Mouse (Mus musculus): ENCODE measurements around the gene Setd1a.
A peak's percentile ranks its signal among the peaks of the same experiment; 100 is the strongest.

The Setd1a gene

DNA sequence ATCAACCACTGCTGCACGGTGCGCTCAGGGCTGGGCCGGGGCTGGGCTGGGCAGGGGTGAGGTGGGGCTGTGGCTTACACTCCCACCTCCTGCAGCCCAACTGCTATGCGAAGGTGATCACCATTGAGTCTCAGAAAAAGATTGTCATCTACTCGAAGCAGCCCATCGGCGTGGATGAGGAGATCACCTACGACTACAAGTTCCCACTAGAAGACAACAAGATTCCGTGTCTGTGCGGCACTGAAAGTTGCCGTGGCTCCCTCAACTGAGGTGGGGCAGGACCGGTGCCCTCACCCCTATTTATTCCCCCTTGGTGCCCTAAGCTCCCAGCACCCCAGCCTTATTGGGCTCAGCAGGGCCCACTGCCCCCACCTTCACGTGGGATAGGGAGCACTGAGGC lies 22.7 kb downstream of the Setd1a start:
- DNase-seq (ENCODE audit: extremely low spot score, low read depth, low spot score): no peak

DNA sequence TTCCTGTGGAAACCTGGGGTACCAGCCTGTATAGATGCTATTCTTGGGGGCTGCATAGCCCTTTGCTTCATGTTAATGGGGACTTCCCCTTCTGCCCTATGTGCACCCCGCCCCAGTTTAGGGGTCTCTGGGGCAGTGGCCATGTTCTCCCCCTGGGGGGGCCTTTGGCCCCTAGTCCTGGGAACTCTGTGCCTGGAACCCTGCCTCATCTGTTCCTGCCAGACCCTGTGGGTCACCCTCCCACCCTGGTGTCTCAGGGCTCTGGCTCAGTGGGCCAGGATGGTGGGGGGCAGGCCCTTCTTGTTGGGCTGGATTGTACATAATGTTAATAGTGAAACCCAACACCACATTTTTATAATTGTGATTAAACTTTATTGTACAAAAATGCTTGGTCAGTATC lies 23.3 kb downstream of the Setd1a start:
- no peak for DNase-seq (ENCODE audit: extremely low spot score, low read depth, low spot score)

DNA sequence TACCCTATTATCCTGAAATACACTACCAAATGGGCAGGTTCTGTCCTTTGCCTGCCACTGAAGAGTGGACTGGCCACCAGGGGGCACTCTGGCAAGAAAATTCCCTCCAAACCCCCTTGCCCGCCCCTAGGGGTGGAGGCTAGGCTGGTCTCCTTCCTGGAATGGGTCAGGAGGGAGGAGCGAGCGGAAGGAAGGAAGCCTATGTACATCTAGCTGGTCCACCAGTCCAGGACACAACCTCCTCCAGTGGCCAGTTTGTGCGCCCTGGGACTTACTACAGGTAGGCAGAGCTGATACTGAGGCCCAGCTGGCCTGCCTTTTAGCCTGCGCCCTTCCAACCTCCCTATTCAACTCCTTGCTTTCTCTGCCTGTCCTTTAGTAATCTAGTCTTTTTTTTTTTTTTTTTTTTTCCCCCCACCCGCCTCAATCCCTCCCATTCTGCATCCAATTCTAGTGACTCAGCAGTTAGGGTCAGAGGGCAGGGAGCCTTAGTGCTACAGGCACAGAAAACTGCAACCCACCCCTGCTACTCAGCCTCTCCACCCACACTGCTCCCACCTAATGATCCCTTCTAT lies 24.1 kb downstream of the Setd1a start, which contains the start of gene Hsd3b7:
TSS of gene Hsd3b7 (plus strand) at position 170 of the 575 bp plus-strand sequence.
- DNase-seq (ENCODE audit: extremely low spot score, low read depth, low spot score): peak; percentile 70

DNA sequence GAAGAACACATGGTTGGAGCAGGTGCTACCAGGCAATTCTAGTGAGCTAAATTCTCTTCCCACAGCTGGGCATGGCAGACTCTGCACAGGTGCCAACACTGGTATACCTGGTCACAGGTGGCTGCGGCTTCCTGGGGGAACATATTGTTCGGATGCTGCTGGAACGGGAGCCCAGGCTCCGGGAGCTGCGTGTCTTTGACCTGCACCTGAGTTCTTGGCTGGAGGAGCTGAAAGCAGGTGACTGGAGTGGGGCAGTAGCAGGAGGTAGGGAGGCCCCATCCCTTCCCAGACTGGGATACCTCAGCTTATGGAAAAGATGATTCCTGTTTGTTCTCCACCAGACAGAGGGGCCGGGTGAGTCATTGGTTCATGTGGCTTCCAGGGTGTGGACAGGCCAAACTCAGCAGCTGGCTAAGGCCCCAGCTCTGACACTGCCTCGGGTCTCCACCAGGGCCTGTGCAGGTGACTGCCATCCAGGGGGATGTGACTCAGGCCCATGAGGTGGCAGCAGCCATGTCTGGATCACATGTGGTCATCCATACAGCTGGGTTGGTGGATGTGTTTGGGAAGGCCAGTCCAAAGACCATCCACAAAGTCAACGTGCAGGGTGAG lies 24.6 kb downstream of the Setd1a start:
- no peak for DNase-seq (ENCODE audit: extremely low spot score, low read depth, low spot score)

DNA sequence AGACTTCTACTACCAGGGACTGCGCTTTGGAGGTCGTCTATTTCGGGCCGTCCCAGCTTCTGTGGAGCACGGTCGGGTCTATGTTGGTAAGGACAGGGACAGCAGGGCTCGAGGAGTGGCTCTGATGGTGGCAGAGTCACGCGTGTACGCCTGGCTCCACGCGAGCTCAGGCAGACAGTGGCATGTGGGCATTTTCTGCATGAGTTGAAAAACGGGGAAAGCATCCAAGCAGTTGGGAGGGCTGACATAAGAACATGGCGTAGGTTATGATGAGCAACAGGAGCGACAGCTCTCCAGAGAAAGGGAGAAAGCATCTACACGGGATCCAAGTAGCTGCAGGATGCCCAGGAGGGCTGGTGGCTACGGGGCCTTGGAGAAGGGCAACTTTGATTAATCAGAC lies 25.8 kb downstream of the Setd1a start:
- no peak for DNase-seq (ENCODE audit: extremely low spot score, low read depth, low spot score)

DNA sequence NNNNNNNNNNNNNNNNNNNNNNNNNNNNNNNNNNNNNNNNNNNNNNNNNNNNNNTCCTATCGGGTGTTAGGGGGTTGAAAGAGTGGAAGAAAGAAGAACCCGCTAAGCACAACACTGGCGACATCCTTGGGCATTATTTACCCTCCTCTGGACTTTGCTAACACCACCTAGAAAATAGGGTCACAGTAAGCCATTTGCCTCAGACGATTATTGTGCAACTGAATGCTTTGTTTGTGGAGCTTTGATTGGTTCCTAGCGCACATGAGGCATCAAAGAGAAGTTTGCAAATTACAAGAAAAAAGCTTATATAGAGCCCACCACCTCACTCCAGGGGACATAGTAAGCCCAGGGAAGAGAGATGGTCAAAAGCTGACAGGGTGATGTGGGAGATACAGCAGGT lies 32.4 kb downstream of the Setd1a start:
- DNase-seq (ENCODE audit: extremely low spot score, low read depth, low spot score): no peak

DNA sequence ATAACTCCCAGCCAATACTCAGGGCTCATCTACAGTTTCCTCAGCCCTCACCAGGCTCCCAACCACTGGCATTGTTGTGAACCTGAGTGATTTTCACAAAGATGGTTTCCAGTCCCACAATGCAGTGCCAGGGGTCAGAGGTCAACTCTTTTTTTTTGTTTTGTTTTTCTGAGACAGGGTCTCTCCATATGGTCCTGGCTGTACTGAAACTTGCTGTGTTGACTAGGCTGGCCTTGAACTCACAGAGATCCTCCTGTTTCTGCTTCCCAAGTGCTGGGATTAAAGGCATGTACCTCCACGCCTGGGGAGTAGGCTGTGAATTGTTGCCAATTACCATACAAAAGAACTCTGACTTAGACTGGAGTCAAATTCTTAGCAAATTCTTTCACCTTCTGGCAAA lies 33.4 kb downstream of the Setd1a start:
- no peak for DNase-seq (ENCODE audit: extremely low spot score, low read depth, low spot score)

DNA sequence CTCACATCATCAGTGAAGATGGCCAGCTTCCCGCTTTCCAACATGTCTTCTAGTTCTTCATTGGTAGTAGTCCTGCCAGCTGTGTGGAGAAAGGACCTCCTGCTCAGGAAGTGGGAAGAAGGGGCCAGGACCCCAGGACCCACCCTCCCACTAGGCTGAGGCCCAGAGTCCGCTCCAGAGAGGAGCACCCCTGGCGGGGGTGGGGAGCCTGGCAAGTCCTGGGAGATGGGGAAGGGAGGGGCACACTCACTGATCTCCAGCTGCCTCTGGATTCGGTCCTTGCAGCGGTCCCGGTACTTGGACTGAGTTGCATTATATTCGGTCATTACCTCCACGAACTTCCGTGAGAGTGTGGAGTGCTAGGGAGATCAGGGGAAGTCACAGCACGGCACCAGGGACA lies 34.2 kb downstream of the Setd1a start:
- no peak for DNase-seq (ENCODE audit: extremely low spot score, low read depth, low spot score)

DNA sequence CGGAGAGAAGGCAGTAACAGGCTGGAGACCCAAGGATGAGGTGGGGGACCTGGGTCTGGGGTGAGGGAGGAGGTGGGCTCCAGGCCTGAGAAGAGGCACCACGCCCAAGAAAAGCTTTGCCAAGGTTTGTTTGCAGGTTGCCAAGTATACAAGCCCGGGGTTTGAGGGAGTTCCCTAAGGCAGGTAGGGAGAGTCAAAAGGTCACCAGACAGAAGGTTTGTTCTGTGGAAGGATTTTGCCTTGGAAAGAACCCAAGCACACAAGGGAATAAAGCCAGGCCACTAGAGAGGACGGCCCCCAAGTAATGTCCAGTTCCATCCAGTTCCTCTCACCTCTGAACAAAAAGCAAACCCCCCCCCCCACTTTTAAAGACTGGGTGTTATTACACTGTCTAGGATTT lies 34.8 kb downstream of the Setd1a start:
- DNase-seq (ENCODE audit: extremely low spot score, low read depth, low spot score): no peak

DNA sequence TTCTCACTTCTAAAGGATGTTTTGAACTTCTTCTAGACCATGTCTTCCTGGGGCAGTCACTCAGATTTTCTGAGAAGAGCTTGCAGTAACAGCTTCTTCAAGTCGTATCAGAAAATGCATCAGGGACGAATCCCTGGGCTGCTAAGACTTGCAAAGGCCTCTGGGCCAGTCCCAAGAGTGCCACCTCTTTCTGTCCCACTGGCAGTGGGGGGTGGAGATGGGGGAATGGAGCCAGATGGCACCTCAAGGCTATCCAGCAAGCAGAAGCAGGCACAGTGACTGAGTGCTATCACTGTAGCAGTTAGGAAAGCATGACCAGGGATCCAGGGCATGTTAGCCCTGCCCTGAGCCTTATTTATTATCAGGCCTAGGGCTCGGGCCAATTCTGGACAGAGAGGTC lies 35.8 kb downstream of the Setd1a start:
- no peak for DNase-seq (ENCODE audit: extremely low spot score, low read depth, low spot score)

DNA sequence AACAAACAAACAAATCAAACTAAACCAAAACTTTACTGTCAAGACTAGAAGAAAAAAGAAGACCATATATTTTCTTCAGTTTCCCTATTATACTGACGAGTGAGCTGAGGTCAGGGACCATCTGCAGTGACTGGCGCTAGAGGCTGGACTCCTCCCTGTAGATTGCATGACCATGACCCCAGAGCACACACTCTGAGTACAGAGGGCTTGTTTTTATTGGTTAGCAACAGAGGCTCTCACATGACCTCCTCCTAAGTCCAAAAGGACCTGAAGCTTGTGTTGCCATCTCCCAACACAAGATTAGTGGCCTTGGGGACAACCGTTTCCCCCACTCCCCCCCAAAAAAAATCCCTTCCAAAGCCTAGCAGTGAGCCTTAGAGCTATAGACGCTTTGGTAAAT lies 37.4 kb downstream of the Setd1a start:
- no peak for DNase-seq (ENCODE audit: extremely low spot score, low read depth, low spot score)

DNA sequence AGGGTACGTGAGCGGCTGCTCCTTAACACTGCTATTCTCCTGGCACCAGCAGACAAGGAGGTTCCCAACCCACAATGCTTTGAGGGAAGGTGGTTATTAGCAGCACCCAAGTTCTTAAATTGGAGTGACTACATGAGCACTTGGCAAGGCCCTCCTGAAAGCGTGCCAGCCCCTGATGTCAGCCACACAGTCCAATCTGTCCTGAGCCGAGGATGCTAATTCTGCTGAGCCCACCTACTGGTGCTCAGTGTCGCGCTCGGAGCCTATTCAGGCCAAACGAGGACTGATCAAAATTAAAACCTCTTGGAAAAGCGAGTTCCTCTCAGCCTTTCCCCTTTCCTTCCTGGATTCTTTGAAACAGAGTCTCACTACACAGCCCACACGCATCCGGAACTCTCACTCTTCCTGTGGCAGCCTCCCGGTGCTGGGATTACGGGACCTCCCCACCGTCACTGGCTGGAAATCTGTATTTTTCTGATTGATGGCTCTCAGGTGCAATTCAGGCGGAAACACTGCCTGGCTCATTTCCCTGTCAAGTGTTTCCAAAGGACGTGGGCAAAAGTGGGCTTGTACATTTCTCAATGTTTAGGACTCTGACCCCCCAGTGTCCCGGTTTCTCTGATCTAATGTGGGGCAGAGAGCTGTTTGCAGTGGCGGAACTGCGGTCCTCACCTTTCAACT lies 37.9 kb downstream of the Setd1a start:
- no peak for DNase-seq (ENCODE audit: extremely low spot score, low read depth, low spot score)

DNA sequence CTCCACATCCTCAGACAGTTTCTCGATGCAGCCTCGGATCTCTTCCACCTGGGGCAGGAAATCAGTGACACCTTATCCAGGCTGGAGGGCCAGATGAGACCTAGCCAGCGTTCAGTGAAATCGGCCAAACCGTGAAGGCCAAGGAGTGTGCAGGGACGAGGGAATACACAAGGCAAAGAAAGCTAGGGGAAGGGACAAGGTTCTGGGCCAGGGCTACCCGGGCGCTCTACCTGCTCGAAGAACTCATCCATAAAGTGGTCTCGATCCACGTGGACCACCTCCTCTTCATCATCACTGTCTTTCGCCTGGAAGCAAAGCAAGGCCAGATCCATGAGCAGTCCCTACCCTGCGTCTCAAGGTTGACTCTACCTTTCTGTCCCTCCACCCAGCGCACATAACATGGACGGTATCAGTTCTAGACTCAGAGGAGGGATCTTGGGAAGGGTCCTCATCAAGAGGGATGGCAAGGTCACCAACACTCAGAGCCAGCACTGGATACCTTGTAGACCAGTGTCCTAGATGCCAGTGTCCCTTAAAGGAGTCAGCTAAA lies 38.7 kb downstream of the Setd1a start:
- no peak for DNase-seq (ENCODE audit: extremely low spot score, low read depth, low spot score)

DNA sequence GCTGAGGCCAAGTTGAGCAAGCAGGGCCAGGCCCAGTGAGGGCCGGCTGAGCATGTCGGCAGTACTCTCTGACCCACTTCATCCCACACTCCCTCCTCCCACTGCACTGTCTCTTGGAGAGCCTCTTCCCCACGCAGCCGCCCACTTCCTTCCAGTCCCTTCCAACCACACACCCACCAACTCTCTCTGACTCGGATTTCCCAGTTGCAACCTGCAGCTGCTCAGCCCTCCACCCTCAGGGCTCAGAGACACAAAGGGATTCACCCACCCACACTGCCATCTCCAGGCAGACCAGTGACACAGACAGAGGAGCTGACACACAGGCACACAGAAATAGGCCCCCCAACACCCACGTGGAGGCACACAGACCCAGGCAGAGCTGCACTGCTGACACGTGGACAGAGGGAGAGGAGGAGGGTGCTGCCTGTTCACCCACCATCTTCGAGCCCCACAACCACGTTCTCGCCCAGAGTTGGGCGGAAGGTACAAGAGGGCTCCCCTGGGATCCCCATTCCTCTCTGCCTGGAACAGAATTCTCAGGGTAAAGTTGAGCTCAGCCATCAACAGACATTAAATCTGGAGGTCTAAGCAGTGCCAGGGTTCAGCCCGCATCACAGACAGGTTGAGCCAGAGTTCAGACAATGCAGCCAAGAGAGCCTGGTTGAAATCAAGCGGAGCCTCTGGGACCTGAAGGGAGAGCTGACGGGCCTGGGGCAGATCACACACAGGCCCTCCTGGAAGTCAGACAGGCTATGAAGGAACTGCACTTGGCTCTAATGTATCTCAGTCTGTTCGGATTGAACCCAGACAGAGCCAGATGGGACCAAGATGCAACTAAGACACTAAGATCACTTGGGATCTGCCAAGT lies 39.7 kb downstream of the Setd1a start:
- DNase-seq (ENCODE audit: extremely low spot score, low read depth, low spot score): no peak

DNA sequence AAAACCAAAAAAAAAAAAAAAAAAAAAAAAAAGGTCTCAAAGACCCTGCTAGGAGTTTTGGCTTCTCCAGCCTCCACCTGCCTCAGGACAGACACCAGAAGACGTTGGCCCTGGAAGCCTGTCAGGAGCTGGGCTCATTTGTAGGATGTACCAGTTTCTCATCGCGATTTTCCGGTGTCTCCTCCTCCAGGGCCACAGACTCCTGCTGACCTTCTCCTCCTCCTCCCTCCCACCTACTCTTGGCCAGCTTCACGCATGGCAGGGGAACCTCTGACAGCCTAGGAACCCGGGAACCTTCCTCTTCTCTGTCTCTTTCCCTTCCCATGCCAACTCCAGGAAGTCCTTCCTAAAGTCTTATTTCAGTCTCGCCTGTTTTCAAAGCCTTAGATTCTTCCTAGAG lies 40.6 kb downstream of the Setd1a start:
- no peak for DNase-seq (ENCODE audit: extremely low spot score, low read depth, low spot score)

DNA sequence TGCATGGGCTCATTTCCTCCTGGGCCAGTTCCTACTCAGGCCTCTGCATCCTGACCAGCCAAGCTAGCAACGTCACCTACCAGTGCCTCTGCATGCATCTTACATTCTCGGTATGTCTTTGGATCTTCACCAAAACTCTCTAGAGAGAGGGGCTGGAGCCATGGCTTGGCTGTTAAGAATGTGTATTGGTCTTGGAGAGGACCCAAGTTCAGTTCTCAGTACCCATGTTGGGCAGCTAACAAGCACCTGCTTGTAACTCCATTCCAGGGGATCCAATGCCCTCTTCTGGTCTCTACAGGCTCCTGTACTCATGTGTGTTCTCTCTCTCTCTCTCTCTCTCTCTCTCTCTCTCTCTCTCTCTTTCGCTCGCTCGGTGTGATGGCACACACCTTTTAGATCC lies 41.3 kb downstream of the Setd1a start:
- DNase-seq (ENCODE audit: extremely low spot score, low read depth, low spot score): no peak

DNA sequence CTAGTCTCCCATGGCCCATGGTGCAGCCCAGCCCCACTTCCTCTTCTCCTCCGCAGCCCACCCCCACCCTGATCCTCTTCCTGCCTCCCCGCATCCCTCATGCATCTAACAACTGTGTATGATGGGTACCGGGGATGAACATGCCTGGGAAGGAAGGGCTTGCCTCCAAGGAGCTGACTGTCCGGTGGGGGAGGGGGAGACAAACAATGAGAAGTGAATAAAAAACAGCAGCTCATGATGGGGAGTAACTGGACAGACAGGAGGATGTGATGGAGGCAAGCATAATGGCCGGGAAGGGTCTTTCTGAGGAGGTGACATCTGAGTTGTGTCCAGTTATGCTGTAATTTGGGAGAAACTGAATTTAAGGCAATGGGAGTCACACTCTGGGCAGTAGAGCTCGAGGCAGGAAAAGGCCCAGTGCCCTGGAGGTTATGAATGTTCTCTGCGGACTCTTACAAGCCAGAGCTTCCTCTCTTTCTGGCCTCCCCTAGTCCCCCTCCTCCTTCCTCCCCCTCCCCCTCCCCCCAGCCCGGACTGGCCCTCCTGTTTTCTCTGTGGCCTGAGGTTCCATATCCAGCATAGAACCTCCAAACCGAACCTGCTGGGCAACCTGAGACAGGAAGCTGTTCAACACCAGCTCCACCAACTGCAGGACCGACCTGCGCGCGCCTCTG lies 44.5 kb downstream of the Setd1a start:
- no peak for DNase-seq (ENCODE audit: extremely low spot score, low read depth, low spot score)

DNA sequence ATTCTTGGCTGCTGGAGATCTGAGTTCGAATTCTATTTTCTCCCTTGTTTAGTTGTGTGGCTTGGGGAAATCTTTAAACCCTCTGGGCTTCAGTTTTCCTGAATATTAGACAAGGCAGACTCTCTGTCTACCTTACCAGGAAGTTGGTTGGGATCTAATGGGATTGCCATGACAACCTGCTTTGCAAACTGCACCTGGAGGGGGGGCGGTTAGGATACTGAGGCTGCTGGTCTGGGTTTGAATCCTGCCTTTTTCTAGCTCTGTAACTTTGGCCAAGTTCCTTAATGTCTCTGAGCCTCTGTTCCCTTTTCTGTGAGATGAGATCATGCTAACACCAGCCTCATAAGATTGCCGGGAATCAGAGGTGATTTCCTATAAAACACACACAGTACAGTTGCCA lies 46.0 kb downstream of the Setd1a start:
- DNase-seq (ENCODE audit: extremely low spot score, low read depth, low spot score): no peak

DNA sequence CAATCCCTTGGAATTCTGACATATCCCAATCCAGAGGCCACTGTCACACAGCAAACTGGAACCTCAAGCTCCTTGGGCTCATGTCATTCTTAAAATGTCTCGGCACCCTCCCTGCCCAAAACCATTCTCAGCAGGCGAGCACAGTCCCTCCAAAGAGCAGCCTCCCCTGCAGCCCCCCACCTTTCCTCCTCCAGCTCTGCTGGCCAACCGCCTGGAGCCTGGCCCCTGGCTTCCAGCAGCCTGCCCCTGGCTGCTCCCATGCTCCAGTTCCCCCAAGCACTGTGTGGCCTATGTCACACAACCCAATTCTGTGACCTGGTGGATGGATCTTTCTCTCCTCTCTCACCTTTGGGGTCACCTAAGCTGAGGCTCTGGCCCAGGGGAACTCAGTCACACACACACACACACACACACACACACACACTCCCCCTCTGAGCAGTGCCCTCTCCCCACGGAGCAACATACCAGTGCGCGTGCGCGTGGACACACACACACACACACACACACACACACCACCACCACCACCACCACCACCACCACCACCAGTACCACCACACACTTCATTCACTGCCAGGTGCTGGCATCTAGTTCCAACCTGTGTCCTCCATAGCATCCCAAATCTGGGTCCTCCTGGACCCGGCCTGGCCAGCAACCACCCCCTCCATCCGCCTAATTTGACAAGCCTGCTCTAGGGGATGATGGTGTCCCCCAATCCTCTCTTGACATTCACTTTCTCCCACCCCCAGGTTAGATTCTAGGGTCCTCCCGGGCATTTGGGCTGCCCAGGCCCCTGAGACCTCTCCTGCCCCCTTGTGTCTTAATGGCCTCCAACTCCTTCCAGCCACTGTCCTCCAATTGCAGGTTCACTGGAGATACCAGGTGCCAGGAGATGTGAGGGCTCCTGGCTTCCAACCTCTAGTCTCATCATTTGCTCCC lies 47.0 kb downstream of the Setd1a start:
- DNase-seq (ENCODE audit: extremely low spot score, low read depth, low spot score): no peak

Measured in hindlimb bud, embryonic 11.5 days (tissue).